Mouse (Mus musculus) lung, embryonic 14.5 days (tissue): ENCODE data around the gene Rims1. TPM values are rescaled to one million over a fixed set of nuclear protein-coding genes. Genes with fewer than 3 reads are reported as not detected.

Source experiments
- ATAC-seq: fragments of 200-750 bp; cut with Nextera tagmentation; 2 replicates; pipeline ENCODE4 v1.8.0; 2017; ENCODE audit warnings: mild to moderate bottlenecking, moderate TSS enrichment, moderate library complexity; ENCODE audit not compliant: insufficient read depth
- DNase-seq: peaks from one replicate; pipeline ENCODE4 v3.0.0-alpha.2; 2015
- H3K27ac ChIP-seq: fragments of 300-500 bp; sonication (generic); 2 replicates; pipeline ENCODE4 v1.5.1; 2014; ENCODE audit warnings: low read depth, mild to moderate bottlenecking, moderate library complexity
- H3K27me3 ChIP-seq: fragments of 300-500 bp; sonication (generic); 2 replicates; pipeline ENCODE4 v1.6.1; 2014; ENCODE audit warnings: low read length, control low read depth; ENCODE audit not compliant: insufficient read depth
- H3K36me3 ChIP-seq: fragments of 300-500 bp; sonication (generic); 2 replicates; pipeline ENCODE4 v1.6.1; 2014; ENCODE audit warnings: control low read depth; ENCODE audit not compliant: insufficient read depth
- H3K4me1 ChIP-seq: fragments of 300-500 bp; sonication (generic); 2 replicates; pipeline ENCODE4 v1.6.1; 2014; ENCODE audit warnings: antibody characterized with exemption, control low read depth; ENCODE audit not compliant: insufficient read depth
- H3K4me2 ChIP-seq: fragments of 300-500 bp; sonication (generic); 2 replicates; pipeline ENCODE4 v1.6.1; 2014; ENCODE audit warnings: mild to moderate bottlenecking
- H3K4me3 ChIP-seq: fragments of 300-500 bp; sonication (generic); 2 replicates; pipeline ENCODE4 v1.5.1; 2014; ENCODE audit warnings: low read depth, low read length
- H3K9ac ChIP-seq: fragments of 300-500 bp; sonication (generic); 2 replicates; pipeline ENCODE4 v1.6.1; 2014
- H3K9me3 ChIP-seq: fragments of 300-500 bp; sonication (generic); 2 replicates; pipeline ENCODE4 v1.6.1; 2016; ENCODE audit warnings: low read depth, low read length, control low read depth
- CTCF ChIP-seq: IDR thresholded peaks from 2 replicates; pipeline ENCODE4 v1.5.1; 2016; ENCODE audit warnings: antibody characterized with exemption, low read depth
- WGBS: fragments of 180-500 bp; shearing (Covaris S2); extraction: QIAGEN DNeasy Blood & Tissue Kit; methylation state at CpG from one replicate; pipeline ENCODE4 v1.1.7; 2014; 5-methylcytosine and 5-hydroxymethylcytosine counted together
- polyA plus RNA-seq: library from polyadenylated mRNA; unstranded; fragments of >200 nt; fragmentation: Nextera tagmentation; extraction: Ambion mirVana; gene quantifications from 2 replicates; pipeline ENCODE4 v1.2.1, GENCODE M21; 2014

The Rims1 gene
- polyA plus RNA-seq, result 3.3 and 3.4 TPM in 2 replicates

DNA sequence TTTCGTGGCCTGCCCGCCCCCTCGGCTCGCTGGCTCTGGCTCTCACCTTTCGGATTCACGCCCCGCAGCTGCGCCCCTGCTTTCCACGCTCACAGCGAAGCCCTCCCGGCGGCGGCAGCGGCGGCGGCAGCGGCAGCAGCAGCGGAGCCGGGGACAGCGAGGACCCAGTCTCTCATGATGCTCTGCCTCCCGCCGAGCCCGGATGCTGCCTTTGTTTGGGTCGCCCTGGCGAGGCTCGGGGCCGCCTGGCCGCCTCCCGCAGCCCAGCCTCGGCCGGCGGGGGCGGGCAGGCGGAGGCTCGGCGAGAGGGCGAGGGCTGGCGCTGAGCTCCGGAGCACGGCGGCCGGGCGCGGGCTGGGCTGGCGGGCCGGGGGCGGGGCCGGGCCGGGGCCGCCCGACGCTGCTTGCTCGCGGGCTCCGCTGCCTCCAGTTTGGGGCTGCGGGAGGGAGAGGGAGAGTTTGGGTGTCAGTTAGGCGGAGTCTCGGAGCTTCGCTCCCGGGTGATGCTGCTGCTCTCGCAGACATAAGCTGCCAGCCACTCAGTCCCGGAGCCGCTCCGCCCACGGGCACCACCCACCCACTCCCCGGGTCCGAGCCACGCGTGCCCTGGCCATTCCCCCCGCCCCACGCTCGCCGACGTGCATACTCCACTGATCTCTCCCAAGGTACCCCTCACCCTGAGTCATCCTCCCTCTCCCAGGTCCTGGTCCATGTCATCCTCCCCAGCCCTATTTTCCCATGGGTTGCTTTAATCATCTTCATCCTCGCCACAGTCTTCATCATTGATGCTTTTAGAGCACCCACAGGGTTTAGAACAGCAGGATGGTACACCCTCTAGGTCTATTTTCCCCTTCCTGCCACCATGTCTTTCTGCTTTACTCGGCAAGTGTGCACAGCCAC, at the start of gene Rims1:
Gene Rims1, minus strand, starts transcription at position 269 of the 900 bp plus-strand sequence.
- Histone ChIP-seq H3K4me1 (0 out of 2 replicates have a peak, but pooled peaks cover 3% of the 10 kb centered on the region), H3K4me2 (peak within 1 kb of the TSS; percentile 94), H3K9me3 (no peaks in the 10 kb centered on the region), H3K4me3 (peak within 1 kb of the TSS; percentile 63), H3K9ac (peak within 1 kb of the TSS; percentile 76), H3K27ac (no peak within 1 kb of the TSS), H3K27me3 (peaks cover 8% of the 10 kb centered on the region; the same call in 1 of the 2 replicates), H3K36me3 (no peaks in the 10 kb centered on the region)
- ATAC-seq, result peak; percentile 95
- DNase-seq, result peak; percentile 78
- no peak for TF ChIP-seq CTCF
- WGBS, result under 1% methylated on average over 64 of the region's 76 CpGs

DNA sequence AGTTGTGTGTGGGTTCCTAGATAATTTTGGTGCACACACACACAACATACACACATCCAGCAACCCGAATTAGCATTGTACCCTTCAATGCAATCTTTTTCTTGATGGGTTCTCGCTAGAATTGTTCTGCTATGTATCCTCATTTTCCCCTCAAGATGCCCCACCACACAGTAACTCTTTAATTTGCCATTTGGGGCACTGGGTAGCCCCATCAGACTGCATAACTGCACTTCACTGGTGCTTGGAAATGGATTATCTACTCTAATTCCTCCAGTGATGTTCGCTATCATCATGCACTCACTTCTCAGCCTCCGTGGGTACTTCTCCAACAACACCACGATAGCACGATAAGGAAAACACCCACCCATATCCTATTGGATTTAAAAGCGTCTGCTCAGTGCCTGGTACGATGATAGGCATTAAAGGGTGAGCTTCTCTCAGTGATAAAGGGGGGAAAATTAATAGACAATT, 867 bp upstream of the Rims1 start:
- no peak for TF ChIP-seq CTCF
- peak overlapping the region; percentile 94 for H3K4me2 ChIP-seq
- H3K4me3 ChIP-seq, result peak overlapping the region; percentile 63
- DNase-seq (no peak), ATAC-seq (no peak)
- H3K9ac ChIP-seq, result peak overlapping the region; percentile 76; the same call in 1 of the 2 replicates
- 29% methylated on average over 8 of the region's 8 CpGs for WGBS
- no peak overlapping the region for H3K27ac ChIP-seq
- peaks cover 8% of the 10 kb centered on the region; the same call in 1 of the 2 replicates for H3K27me3 ChIP-seq
- no peaks in the 10 kb centered on the region for H3K9me3 ChIP-seq
- no peaks in the 10 kb centered on the region for H3K36me3 ChIP-seq
- 0 out of 2 replicates have a peak, but pooled peaks cover 3% of the 10 kb centered on the region for H3K4me1 ChIP-seq

DNA sequence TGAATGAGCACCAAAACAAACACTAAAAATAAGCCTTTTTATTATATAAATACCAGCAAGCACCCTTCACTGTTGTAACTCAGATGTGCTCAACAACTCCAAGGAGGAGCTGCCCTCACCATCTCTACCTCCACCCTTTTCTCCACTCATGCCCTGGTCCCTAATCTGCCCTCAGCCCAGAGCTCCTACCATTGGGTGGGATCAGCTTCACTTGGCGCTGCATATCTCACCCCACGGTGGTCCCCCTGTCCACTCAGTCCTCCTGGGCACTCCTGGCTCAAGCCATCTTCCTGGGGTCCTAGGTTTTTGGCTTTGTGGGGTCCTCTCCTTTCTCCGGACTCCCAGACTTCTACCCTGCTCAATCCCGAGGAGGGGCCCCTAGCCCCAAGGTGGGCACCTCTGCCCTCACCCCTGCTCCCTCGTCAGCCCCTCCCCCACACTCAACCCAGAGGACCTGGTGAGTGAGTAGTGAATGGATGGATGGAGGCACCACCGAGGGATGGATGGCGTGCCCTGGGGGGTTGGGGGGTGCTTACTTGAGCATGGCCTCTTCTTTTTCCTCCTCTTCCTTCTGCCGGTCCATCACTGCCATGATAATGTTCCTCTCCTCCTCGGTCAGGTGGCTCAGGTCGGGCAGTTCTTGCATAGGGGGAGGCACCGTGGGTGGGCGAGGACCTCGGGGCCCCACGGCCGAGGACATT, 619 bp downstream of the Rims1 start:
- Histone ChIP-seq H3K9me3 (no peaks in the 10 kb centered on the region), H3K4me1 (0 out of 2 replicates have a peak, but pooled peaks cover 3% of the 10 kb centered on the region), H3K4me3 (peak overlapping the region; percentile 63), H3K27ac (no peak overlapping the region), H3K27me3 (peaks cover 8% of the 10 kb centered on the region; the same call in 1 of the 2 replicates), H3K9ac (peak overlapping the region; percentile 76), H3K36me3 (no peaks in the 10 kb centered on the region), H3K4me2 (peak overlapping the region; percentile 94)
- WGBS, result 4% methylated on average over 12 of the region's 15 CpGs
- peak; percentile 42 for ATAC-seq
- no peak for TF ChIP-seq CTCF
- DNase-seq, result no peak

DNA sequence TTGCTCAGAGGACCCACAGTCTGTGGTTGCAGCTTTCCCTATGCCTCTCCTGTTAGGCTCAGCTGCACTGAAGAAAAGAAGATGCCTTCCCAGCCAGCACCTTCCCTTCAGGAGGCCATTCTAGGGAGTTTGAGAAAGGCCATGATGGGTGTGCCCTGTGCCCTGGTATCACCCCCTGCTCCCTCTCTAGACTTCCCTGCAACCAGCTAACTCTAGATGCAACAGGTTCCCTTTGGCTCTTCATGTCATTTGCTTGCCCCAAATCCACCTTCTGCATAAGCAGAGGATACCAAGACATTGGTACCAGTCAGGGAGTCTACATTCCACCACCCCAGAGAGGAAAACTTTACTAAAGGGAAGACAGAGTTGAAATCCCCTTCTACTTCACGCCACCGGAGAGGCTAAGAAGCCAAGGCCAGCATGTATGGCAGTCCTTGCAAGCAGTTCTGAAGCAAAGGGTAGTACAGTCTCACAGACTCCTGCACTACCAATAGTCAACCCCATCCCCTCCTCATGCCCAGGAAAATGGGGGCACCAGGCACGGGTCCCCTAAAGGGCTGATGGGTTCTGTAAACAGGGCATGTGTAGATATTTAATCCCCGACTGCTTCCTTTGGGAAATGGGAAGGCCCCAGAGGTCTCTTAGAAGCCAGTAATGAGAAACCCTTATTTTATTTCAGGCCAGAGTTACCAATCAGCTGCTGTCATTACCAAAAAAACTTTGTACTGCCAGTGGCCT, 1.5 kb downstream of the Rims1 start:
- WGBS, result 63% methylated on average over 4 of the region's 4 CpGs
- 0 out of 2 replicates have a peak overlapping the region, but pooled peaks have one; percentile 94 for H3K4me2 ChIP-seq
- no peak for ATAC-seq

DNA sequence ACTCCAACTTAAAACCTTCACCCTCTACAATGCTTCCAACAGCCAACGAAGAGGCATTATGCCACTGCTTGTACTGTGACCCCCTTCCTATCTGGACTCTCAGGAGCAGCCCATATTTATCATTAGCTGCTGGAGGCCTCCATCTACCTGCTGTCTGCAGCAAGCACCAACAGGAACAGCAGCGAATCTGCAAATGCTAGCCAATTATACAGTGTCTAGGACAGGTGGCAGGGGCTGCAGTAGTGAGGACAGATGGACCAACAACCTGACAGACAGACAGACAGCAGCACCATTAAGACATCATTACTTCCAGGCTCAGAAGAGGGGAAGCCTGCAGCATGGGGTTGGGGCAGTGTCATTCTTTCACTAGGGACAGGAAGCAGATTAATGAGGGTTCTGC, 2.3 kb downstream of the Rims1 start:
- Histone ChIP-seq H3K4me3 (no peak overlapping the region), H3K27me3 (peaks cover 8% of the 10 kb centered on the region; the same call in 1 of the 2 replicates), H3K36me3 (no peaks in the 10 kb centered on the region), H3K9me3 (no peaks in the 10 kb centered on the region), H3K4me2 (no peak overlapping the region), H3K4me1 (peaks cover 8% of the 10 kb centered on the region), H3K9ac (no peak overlapping the region), H3K27ac (no peak overlapping the region)
- no peak for DNase-seq
- no peak for ATAC-seq
- TF ChIP-seq CTCF, result no peak
- 69% methylated on average over 2 of the region's 2 CpGs for WGBS

More for the DNA sequence above, 1.5 kb downstream of the Rims1 start:
- Histone ChIP-seq H3K27me3 (peaks cover 8% of the 10 kb centered on the region; the same call in 1 of the 2 replicates), H3K9me3 (no peaks in the 10 kb centered on the region), H3K9ac (no peak overlapping the region), H3K4me3 (peak overlapping the region; percentile 63; the same call in 1 of the 2 replicates), H3K36me3 (no peaks in the 10 kb centered on the region), H3K27ac (no peak overlapping the region), H3K4me1 (peaks cover 8% of the 10 kb centered on the region)
- TF ChIP-seq CTCF, result no peak
- DNase-seq, result no peak

- WGBS, result 44% methylated on average over 5 of the region's 5 CpGs
- Histone ChIP-seq H3K36me3 (no peaks in the 10 kb centered on the region), H3K9me3 (no peaks in the 10 kb centered on the region), H3K27me3 (no peaks in the 10 kb centered on the region), H3K4me3 (no peak overlapping the region), H3K4me1 (peaks cover 8% of the 10 kb centered on the region), H3K4me2 (no peak overlapping the region), H3K27ac (no peak overlapping the region), H3K9ac (no peak overlapping the region)
- DNase-seq, result peak; percentile 53
- no peak for TF ChIP-seq CTCF
- no peak for ATAC-seq
Measured at GRCm38 (mm10) chr1:22800276-22800675, 5.5 kb downstream of the Rims1 start.
